Mouse (Mus musculus): ENCODE measurements at regions not wholly inside any gene's neighbourhood (a gene's known extent, or its start where the extent isn't known, plus 50 kb on each side); places are given as distances from the start of the nearest gene placed in this dataset.

DNA sequence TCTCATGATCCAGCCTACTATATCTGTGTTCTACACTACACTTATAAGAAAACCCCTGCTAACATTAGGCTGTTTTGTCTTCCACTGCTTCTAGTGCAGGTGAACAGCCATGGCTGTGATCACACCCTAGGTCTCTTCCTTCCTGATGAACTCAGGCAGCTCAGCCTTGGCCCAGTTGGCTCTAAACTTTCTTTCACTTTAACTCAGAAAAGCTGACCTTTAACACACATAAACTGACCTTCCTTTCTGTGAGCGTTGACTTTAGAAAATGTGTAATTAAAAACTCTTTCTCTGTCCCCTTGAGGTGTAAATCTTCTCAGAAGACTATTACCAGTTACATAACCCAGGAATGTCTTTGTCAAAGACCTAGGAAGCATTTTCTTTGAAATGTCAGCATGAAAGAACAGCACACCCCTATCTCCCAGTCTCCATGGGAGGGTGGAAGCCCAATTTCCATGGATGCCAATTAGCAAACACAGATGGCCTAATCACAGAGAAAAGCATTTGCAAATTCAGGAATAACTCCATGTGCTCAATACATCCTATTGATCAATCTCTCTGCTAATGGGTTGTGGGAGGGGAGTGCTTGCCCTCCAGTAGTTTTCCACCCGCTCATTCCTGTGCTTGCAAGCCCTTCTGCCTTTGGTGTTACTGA, 1098.4 kb downstream of the 9330182O14Rik start:
- Histone ChIP-seq H3K27me3 (replicated peaks) (no peaks in the 10 kb centered on the region), H3K36me3 (replicated peaks; ENCODE audit: low read length) (no peaks in the 10 kb centered on the region), H3K4me3 (replicated peaks) (no peak overlapping the region), H3K9me3 (peaks cover 12% of the 10 kb centered on the region; the same call in 1 of the 2 replicates), H3K4me1 (no peaks in the 10 kb centered on the region)
- TF ChIP-seq GATA1 (IDR thresholded peaks at IDR 0.05; ENCODE audit: borderline replicate concordance, low read length) (no peak), FLI1 (IDR thresholded peaks at IDR 0.05; ENCODE audit: low read length) (no peak)

Measured in megakaryocyte, embryonic 14.5 days (primary cell).